Mouse (Mus musculus): ENCODE measurements at regions not wholly inside any gene's neighbourhood (a gene's known extent, or its start where the extent isn't known, plus 50 kb on each side); places are given as distances from the start of the nearest gene placed in this dataset.
A peak's percentile ranks its signal among the peaks of the same experiment; 100 is the strongest.

GRCm38 (mm10) chr13:83716711-83717171 lies 212.9 kb downstream of the Mef2c start:
- intact Hi-C loops (cut with DNase I), result loop anchor here (2.0 kb wide), 1 partner anchor 1042 kb away; no protein-coding TSS in a partner anchor
- peak; percentile 38 to 41 for DNase-seq (ENCODE audit: low spot score in 2 of 2)

GRCm38 (mm10) chr13:83717686-83718210 lies 213.9 kb downstream of the Mef2c start:
- DNase-seq (ENCODE audit: low spot score in 2 of 2), result peak in 1 of 2 experiments; percentile 8
- intact Hi-C loops (cut with DNase I), result loop anchor here (2.0 kb wide), 1 partner anchor 1041 kb away; no protein-coding TSS in a partner anchor

- intact Hi-C loops (cut with DNase I), result no loop called here
Observed at GRCm38 (mm10) chr13:83718431-83719410, 214.9 kb downstream of the Mef2c start.

GRCm38 (mm10) chr13:83719635-83720291 lies 215.9 kb downstream of the Mef2c start:
- DNase-seq (ENCODE audit: low spot score in 2 of 2), result peak; percentile 26 to 27
- intact Hi-C loops (cut with DNase I), result loop anchor here (5.0 kb wide), 2 partner anchors 197 to 893 kb away; no protein-coding TSS in a partner anchor

More at GRCm38 (mm10) chr13:83718431-83719410, 214.9 kb downstream of the Mef2c start:
- peak; percentile 27 to 43 for DNase-seq (ENCODE audit: low spot score in 2 of 2)

GRCm38 (mm10) chr13:83720352-83720751 lies 216.5 kb downstream of the Mef2c start:
- intact Hi-C loops (cut with DNase I), result loop anchor here (5.0 kb wide), 2 partner anchors 198 to 892 kb away; no protein-coding TSS in a partner anchor
- DNase-seq (ENCODE audit: low spot score in 2 of 2), result peak in 1 of 2 experiments; percentile 12

GRCm38 (mm10) chr13:83720883-83721371 lies 217.1 kb downstream of the Mef2c start:
- DNase-seq (ENCODE audit: low spot score in 2 of 2), result peak; percentile 82 to 84
- intact Hi-C loops (cut with DNase I), result loop anchor here (5.0 kb wide), 2 partner anchors 199 to 891 kb away; no protein-coding TSS in a partner anchor

GRCm38 (mm10) chr13:83721563-83721962 lies 217.7 kb downstream of the Mef2c start:
- intact Hi-C loops (cut with DNase I), result loop anchor here (5.0 kb wide), 2 partner anchors 199 to 891 kb away; no protein-coding TSS in a partner anchor
- DNase-seq (ENCODE audit: low spot score in 2 of 2), result peak in 1 of 2 experiments; percentile 49

- peak in 1 of 2 experiments; percentile 80 for DNase-seq (ENCODE audit: low spot score in 2 of 2)
- intact Hi-C loops (cut with DNase I), result loop anchor here (5.0 kb wide), 2 partner anchors 200 to 890 kb away; no protein-coding TSS in a partner anchor
Observed at GRCm38 (mm10) chr13:83722241-83722640, 218.4 kb downstream of the Mef2c start.

- DNase-seq (ENCODE audit: low spot score in 2 of 2), result peak in 1 of 2 experiments; percentile 47
- intact Hi-C loops (cut with DNase I), result loop anchor here (5.0 kb wide), 2 partner anchors 200 to 890 kb away; no protein-coding TSS in a partner anchor
Observed at GRCm38 (mm10) chr13:83722791-83723190, 219.0 kb downstream of the Mef2c start.

- intact Hi-C loops (cut with DNase I), result loop anchor here (5.0 kb wide), 2 partner anchors 201 to 889 kb away; no protein-coding TSS in a partner anchor
Observed at GRCm38 (mm10) chr13:83723396-83723795, 219.6 kb downstream of the Mef2c start.

GRCm38 (mm10) chr13:83724196-83724595 lies 220.4 kb downstream of the Mef2c start:
- DNase-seq (ENCODE audit: low spot score in 2 of 2), result peak in 1 of 2 experiments; percentile 9
- intact Hi-C loops (cut with DNase I), result loop anchor here (5.0 kb wide), 2 partner anchors 202 to 888 kb away; no protein-coding TSS in a partner anchor

More at GRCm38 (mm10) chr13:83723396-83723795, 219.6 kb downstream of the Mef2c start:
- DNase-seq (ENCODE audit: low spot score in 2 of 2), result peak in 1 of 2 experiments; percentile 8

- intact Hi-C loops (cut with DNase I), result loop anchor here (5.0 kb wide), 3 partner anchors 203 to 887 kb away; no protein-coding TSS in a partner anchor
Observed at GRCm38 (mm10) chr13:83724995-83725394, 221.2 kb downstream of the Mef2c start.

GRCm38 (mm10) chr13:83725831-83726230 lies 222.0 kb downstream of the Mef2c start:
- intact Hi-C loops (cut with DNase I), result loop anchor here (5.0 kb wide), 1 partner anchor 331 kb away; no protein-coding TSS in a partner anchor
- DNase-seq (ENCODE audit: low spot score in 2 of 2), result no peak

More at GRCm38 (mm10) chr13:83724995-83725394, 221.2 kb downstream of the Mef2c start:
- peak; percentile 78 to 86 for DNase-seq (ENCODE audit: low spot score in 2 of 2)

GRCm38 (mm10) chr13:83726346-83726975 lies 222.6 kb downstream of the Mef2c start:
- DNase-seq (ENCODE audit: low spot score in 2 of 2), result no peak
- intact Hi-C loops (cut with DNase I), result loop anchor here (5.0 kb wide), 1 partner anchor 331 kb away; no protein-coding TSS in a partner anchor

GRCm38 (mm10) chr13:83727051-83727765 lies 223.4 kb downstream of the Mef2c start:
- intact Hi-C loops (cut with DNase I), result loop anchor here (5.0 kb wide), 1 partner anchor 330 kb away; no protein-coding TSS in a partner anchor

GRCm38 (mm10) chr13:83727766-83728395 lies 224.0 kb downstream of the Mef2c start:
- intact Hi-C loops (cut with DNase I), result loop anchor here (5.0 kb wide), 1 partner anchor 329 kb away; no protein-coding TSS in a partner anchor

More at GRCm38 (mm10) chr13:83727051-83727765, 223.4 kb downstream of the Mef2c start:
- no peak for DNase-seq (ENCODE audit: low spot score in 2 of 2)

More at GRCm38 (mm10) chr13:83727766-83728395, 224.0 kb downstream of the Mef2c start:
- no peak for DNase-seq (ENCODE audit: low spot score in 2 of 2)

All from left cerebral cortex, postnatal 14 days (tissue).